Mouse (Mus musculus) heart, postnatal 0 days (tissue): ENCODE measurements around the gene Ptpn9. TPM values are rescaled to one million over a fixed set of nuclear protein-coding genes. Genes with fewer than 3 reads are reported as not detected.
A peak's percentile ranks its signal among the peaks of the same experiment; 100 is the strongest.

Experiments
- ATAC-seq: fragments of 200-750 bp; cut with Nextera tagmentation; 2 replicates; pipeline ENCODE4 v1.8.0; 2017; ENCODE audit warnings: low read depth, moderate number of reproducible peaks, moderate library complexity; ENCODE audit not compliant: insufficient read depth
- DNase-seq: peaks from one replicate; pipeline ENCODE4 v3.0.0-alpha.2; 2016; ENCODE audit warnings: low spot score
- H3K27ac ChIP-seq: fragments of 300-500 bp; sonication (generic); 2 replicates; pipeline ENCODE4 v1.5.1; 2014; ENCODE audit warnings: low read depth, mild to moderate bottlenecking
- H3K27me3 ChIP-seq: fragments of 300-500 bp; sonication (generic); 2 replicates; pipeline ENCODE4 v1.6.1; 2014; ENCODE audit warnings: low read length, mixed read lengths; ENCODE audit not compliant: control insufficient read depth, insufficient read depth
- H3K36me3 ChIP-seq: fragments of 300-500 bp; sonication (generic); replicated peaks from 2 replicates; pipeline ENCODE4 v1.6.1; 2014; ENCODE audit warnings: low read length, mixed read lengths; ENCODE audit not compliant: control insufficient read depth, insufficient read depth
- H3K4me1 ChIP-seq: fragments of 300-500 bp; sonication (generic); 2 replicates; pipeline ENCODE4 v1.6.1; 2014; ENCODE audit warnings: antibody characterized with exemption; ENCODE audit not compliant: control insufficient read depth, insufficient read depth
- H3K4me2 ChIP-seq: fragments of 300-500 bp; sonication (generic); 2 replicates; pipeline ENCODE4 v1.6.1; 2014; ENCODE audit warnings: low read depth, mild to moderate bottlenecking, low read length, moderate library complexity
- H3K4me3 ChIP-seq: fragments of 300-500 bp; sonication (generic); 2 replicates; pipeline ENCODE4 v1.5.1; 2014; ENCODE audit warnings: low read depth, low read length
- H3K9ac ChIP-seq: fragments of 300-500 bp; sonication (generic); replicated peaks from 2 replicates; pipeline ENCODE4 v1.6.1; 2014; ENCODE audit warnings: low read depth, low read length, mixed read lengths
- H3K9me3 ChIP-seq: fragments of 300-500 bp; sonication (generic); replicated peaks from 2 replicates; pipeline ENCODE4 v1.6.1; 2016; ENCODE audit warnings: low read length; ENCODE audit not compliant: control insufficient read depth
- CTCF ChIP-seq: IDR thresholded peaks from 2 replicates; pipeline ENCODE4 v1.5.1; 2016; ENCODE audit warnings: antibody characterized with exemption, control low read depth, low read depth
- EP300 ChIP-seq: IDR thresholded peaks from 2 replicates; pipeline ENCODE4 v1.6.1; 2016; ENCODE audit warnings: antibody characterized with exemption, low read depth
- WGBS: fragments of 180-500 bp; shearing (Covaris S2); extraction: QIAGEN DNeasy Blood & Tissue Kit; methylation state at CpG from one replicate; pipeline ENCODE4 v1.1.7; 2014; 5-methylcytosine and 5-hydroxymethylcytosine counted together
- polyA plus RNA-seq: library from polyadenylated mRNA; unstranded; fragments of >200 nt; fragmentation: Nextera tagmentation; extraction: Ambion mirVana; gene quantifications from 2 replicates; pipeline ENCODE4 v1.2.1, GENCODE M21; 2015
- total RNA-seq: library from RNA; depleted of rRNA; stranded (reverse); fragments of >200 nt; gene quantifications from 2 replicates; pipeline ENCODE4 v1.2.3, GENCODE M21; 2014; ENCODE audit warnings: low replicate concordance

Ptpn9 gene
- total and polyA plus RNA-seq, 2 experiments from 2014 or later, result 8.9 to 22.2 TPM

DNA sequence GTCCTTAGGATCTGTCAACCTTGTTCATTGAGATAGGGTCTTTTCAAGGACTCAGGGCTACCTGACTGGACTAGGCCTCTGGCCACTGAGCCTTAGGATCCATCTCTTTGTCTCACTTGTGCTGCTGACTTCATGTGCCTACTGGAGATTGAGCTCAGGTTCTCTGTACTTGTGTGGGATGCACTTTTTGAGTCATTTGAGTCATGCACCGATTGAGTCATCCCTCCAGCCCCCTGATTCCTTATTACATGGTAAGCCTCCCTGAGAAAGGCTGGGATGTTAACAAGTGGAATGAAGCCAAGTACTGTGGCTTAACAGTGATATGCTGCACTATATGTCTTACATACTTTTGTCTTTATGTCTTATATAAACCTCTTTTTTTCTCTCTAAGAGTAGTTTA is 37.0 kb downstream of the Ptpn9 start:
- no peak overlapping the region for H3K4me3 ChIP-seq
- no peak for ATAC-seq
- TF ChIP-seq EP300 (no peak), CTCF (no peak)
- 88% methylated on average over 1 of the region's 1 CpGs for WGBS
- no peaks in the 10 kb centered on the region for H3K27me3 ChIP-seq
- no peak overlapping the region for H3K9ac ChIP-seq
- H3K36me3 ChIP-seq, result peaks cover 53% of the 10 kb centered on the region
- no peak for DNase-seq
- no peak overlapping the region for H3K27ac ChIP-seq
- H3K4me2 ChIP-seq, result no peak overlapping the region
- no peaks in the 10 kb centered on the region for H3K9me3 ChIP-seq
- H3K4me1 ChIP-seq, result no peaks in the 10 kb centered on the region

DNA sequence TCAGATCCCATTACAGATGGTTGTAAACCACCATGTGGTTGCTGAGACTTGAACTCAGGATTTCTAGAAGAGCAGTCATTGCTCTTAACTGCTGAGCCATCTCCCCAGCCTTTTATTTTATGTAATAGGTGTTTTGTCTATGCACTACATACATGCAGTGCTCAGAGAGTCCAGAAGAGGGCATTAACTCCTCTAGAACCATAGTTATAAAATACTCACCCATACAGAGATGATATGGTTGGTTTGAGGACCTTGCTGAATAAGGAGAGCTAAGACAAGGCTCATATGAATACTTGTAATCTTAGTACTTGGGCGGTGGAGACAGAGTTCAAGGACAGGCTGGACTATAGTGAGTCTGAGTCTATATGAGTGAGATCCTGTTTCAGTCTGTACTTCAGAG is 61.5 kb downstream of the Ptpn9 start:
- peak; percentile 26 for DNase-seq
- Histone ChIP-seq H3K4me2 (no peak overlapping the region), H3K27ac (no peak overlapping the region), H3K9ac (no peak overlapping the region), H3K4me3 (no peak overlapping the region), H3K9me3 (no peaks in the 10 kb centered on the region), H3K4me1 (no peaks in the 10 kb centered on the region), H3K36me3 (peaks cover 36% of the 10 kb centered on the region), H3K27me3 (no peaks in the 10 kb centered on the region)
- no peak for ATAC-seq
- whole genome bisulfite sequencing, result 90% methylated on average over 1 of the region's 1 CpGs
- TF ChIP-seq CTCF, result peak; percentile 66
- TF ChIP-seq EP300, result no peak

DNA sequence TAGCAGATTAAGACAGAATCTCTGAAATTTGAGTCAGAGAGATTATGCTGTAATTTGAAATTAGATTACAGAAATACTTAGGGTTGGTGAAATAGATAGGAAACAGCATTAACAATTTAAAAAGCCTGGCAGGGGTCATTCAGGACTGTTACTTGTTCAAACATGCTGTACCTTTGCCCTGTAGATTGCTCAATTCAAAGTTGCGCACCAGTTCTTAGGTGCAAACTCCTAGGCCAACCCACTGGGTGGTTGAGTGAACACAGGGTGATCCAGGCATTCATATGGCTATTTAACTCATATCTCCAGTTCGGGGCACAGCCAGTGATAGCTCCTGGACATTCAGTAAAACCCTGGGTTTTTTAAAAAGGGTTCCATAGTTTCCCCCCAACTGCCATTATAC is 69.4 kb downstream of the Ptpn9 start:
- Histone ChIP-seq H3K4me2 (no peak overlapping the region), H3K4me3 (no peak overlapping the region), H3K9me3 (no peaks in the 10 kb centered on the region), H3K9ac (no peak overlapping the region), H3K4me1 (no peaks in the 10 kb centered on the region), H3K27me3 (no peaks in the 10 kb centered on the region), H3K27ac (no peak overlapping the region), H3K36me3 (peaks cover 26% of the 10 kb centered on the region)
- 90% methylated on average over 2 of the region's 2 CpGs for WGBS
- ATAC-seq, result no peak
- DNase-seq, result no peak
- no peak for TF ChIP-seq EP300
- no peak for TF ChIP-seq CTCF

- 49% methylated on average over 3 of the region's 3 CpGs for WGBS
- TF ChIP-seq EP300, result no peak
- TF ChIP-seq CTCF, result no peak
- no peak overlapping the region for H3K4me3 ChIP-seq
- DNase-seq (no peak), ATAC-seq (no peak)
- H3K9ac ChIP-seq, result no peak overlapping the region
- H3K27me3 ChIP-seq, result no peaks in the 10 kb centered on the region
- peaks cover 3% of the 10 kb centered on the region; the same call in 1 of the 2 replicates for H3K36me3 ChIP-seq
- H3K4me1 ChIP-seq, result no peaks in the 10 kb centered on the region
- H3K9me3 ChIP-seq, result no peaks in the 10 kb centered on the region
- H3K4me2 ChIP-seq, result no peak overlapping the region
- H3K27ac ChIP-seq, result no peak overlapping the region
Measured at GRCm38 (mm10) chr9:57068266-57068665, 73.5 kb downstream of the Ptpn9 start.

DNA sequence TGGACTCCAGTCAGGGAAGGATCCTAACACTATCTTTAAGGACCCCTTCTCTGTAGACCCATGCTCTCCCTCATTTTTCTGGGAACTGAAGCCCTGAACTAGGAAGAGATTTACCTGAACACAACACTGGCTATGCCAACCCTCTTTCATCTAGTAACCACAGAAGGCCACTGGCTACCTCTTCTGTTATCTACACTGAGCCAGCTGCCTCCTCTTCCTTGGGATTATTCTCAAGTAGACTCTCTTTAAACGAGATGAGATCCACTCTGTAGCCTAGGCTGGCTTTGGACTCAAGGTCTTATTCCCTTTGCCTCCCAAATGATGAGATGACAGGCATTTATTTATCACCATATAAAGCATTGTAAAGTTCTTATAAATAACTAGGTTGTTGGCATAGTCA is 75.5 kb downstream of the Ptpn9 start:
- no peak for DNase-seq
- H3K9ac ChIP-seq, result no peak overlapping the region
- no peak overlapping the region for H3K27ac ChIP-seq
- no peak for TF ChIP-seq CTCF
- no peak overlapping the region for H3K4me3 ChIP-seq
- no peaks in the 10 kb centered on the region for H3K36me3 ChIP-seq
- no peak for ATAC-seq
- H3K9me3 ChIP-seq, result no peaks in the 10 kb centered on the region
- H3K4me2 ChIP-seq, result no peak overlapping the region
- 21% methylated on average over 1 of the region's 1 CpGs for WGBS
- peaks cover 10% of the 10 kb centered on the region for H3K4me1 ChIP-seq
- no peaks in the 10 kb centered on the region for H3K27me3 ChIP-seq

- Histone ChIP-seq H3K4me1 (peaks cover 11% of the 10 kb centered on the region), H3K27ac (0 out of 2 replicates have a peak overlapping the region, but pooled peaks have one; percentile 99), H3K4me2 (peak overlapping the region; percentile 96), H3K4me3 (peak overlapping the region; percentile 88), H3K36me3 (no peaks in the 10 kb centered on the region), H3K9me3 (no peaks in the 10 kb centered on the region), H3K9ac (peak overlapping the region; percentile 71; the same call in 1 of the 2 replicates), H3K27me3 (no peaks in the 10 kb centered on the region)
- TF ChIP-seq CTCF, result no peak
- no peak for TF ChIP-seq EP300
- WGBS, result 9% methylated on average over 5 of the region's 5 CpGs
- ATAC-seq (no peak), DNase-seq (no peak)
Measured at GRCm38 (mm10) chr9:57070800-57071545, 76.2 kb downstream of the Ptpn9 start.
